Mouse (Mus musculus) testis, postnatal 10 days (tissue): ENCODE data around the gene Car2.

Source experiments
- DNase-seq: peaks from one replicate; pipeline ENCODE4 v3.0.0; 2021; ENCODE audit warnings: low spot score

The Car2 gene

GRCm38 (mm10) chr3:14878749-14879223, 7.3 kb upstream of the Car2 start:
- DNase-seq, result no peak

GRCm38 (mm10) chr3:14879293-14879692, 6.8 kb upstream of the Car2 start:
- DNase-seq, result no peak

- no peak for DNase-seq
Measured at GRCm38 (mm10) chr3:14880277-14880676, 5.8 kb upstream of the Car2 start.

DNA sequence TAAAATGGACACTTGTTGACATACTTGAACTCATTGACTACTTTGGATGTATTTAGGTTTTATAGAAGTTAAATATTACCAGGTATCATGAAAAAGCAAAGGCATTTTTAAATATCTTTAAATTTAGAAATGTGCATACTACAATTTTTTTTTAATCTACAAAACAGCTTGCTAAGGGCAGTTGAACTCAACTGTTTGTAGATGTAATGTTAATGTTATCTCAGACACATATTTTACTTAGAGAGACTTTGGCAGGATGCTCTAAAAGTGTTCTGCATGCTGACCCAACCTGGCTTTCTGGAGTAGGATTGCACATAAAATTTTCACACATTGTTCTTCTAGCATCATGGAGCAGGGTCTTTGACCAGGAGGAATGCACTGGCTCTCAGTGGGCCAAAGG, 4.1 kb upstream of the Car2 start:
- no peak for DNase-seq

- DNase-seq, result no peak
Measured at GRCm38 (mm10) chr3:14882756-14883155, 3.3 kb upstream of the Car2 start.

GRCm38 (mm10) chr3:14884826-14885225, 1.2 kb upstream of the Car2 start:
- no peak for DNase-seq

DNA sequence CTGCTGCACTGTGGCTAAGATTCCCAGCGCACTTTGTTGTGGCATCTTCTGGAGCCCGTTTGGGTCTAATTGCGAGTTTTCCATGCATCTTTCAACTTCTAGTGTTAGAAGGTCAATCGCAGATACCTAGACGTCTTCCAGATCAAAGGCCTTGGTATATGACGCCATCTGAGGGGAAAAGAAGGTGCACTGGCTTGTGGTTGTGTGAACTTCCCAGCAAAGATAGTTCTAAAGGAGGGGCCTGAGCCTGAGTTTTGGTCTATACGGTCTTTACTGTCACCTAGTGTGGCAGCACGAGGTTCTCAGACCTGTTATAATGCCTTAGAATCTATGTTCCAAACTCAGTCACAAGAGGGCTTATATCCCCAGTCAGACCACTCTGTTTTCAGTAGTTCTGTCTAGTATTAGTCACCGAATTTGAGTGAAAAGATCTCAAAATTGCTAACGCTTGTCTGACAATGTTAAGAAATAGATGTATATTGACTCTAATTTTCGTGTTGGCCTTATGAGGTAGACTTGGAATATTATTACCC, 1.1 kb downstream of the Car2 start:
- no peak for DNase-seq

DNA sequence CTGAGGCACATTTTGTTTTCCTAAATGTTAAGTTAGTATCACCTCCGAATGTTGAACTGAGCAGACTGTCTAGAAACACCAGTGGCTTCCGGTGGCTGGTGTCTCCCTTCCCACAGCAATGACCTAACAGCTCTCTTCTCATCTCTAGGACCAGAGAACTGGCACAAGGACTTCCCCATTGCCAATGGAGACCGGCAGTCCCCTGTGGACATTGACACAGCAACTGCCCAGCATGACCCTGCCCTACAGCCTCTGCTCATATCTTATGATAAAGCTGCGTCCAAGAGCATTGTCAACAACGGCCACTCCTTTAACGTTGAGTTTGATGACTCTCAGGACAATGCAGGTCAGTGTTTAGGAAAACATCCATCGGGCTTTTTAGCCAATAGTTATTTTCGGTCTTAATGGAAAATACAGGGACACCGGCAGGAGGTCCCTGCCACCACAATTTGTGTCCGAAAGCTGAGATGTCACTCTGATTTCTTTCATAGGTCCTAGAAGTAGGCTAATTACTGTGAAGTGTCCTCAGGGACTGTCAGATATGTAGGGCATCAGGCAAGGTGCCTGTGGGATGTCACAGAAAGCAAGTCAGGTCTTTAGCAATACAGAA, 1.7 kb downstream of the Car2 start:
- DNase-seq, result no peak

GRCm38 (mm10) chr3:14888549-14888948, 2.5 kb downstream of the Car2 start:
- no peak for DNase-seq

GRCm38 (mm10) chr3:14889085-14889484, 3.0 kb downstream of the Car2 start:
- DNase-seq, result no peak

GRCm38 (mm10) chr3:14889716-14890409, 3.8 kb downstream of the Car2 start:
- no peak for DNase-seq

GRCm38 (mm10) chr3:14892991-14893390, 6.9 kb downstream of the Car2 start:
- no peak for DNase-seq

DNA sequence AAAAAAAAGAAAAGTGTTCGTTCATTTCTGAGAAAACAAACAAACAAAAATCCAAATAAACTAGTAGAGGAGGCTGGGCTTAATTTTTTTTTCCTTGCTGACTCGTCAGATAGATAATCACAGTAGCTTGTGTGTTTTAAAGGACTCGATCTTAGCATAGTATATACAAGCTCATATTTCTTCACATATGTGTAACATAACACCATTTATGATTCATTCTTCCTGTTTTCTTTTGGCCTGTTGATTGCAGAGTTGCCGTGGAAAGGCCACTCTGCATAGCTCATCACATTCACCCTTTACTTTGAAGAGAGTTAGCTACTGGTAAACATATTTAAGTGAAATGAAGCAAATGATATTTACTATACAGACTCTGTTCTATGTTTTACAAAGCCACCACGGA, 7.6 kb downstream of the Car2 start:
- no peak for DNase-seq

- no peak for DNase-seq
Measured at GRCm38 (mm10) chr3:14895333-14895732, 9.3 kb downstream of the Car2 start.

DNA sequence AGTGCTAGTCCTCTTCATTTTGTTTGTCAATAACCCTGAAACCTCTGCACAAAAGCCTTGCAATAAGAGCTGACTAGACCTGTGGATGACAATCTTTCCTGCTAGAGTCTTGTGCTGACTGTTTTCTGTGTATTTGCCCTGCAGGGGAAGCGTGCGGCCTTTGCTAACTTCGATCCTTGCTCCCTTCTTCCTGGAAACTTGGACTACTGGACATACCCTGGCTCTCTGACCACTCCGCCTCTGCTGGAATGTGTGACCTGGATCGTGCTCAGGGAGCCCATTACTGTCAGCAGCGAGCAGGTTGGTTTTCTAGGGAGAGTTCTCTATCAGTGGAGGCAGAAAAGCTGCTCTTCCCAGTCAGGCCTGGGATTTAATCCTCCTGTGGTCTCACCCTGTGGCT, 11.7 kb downstream of the Car2 start:
- DNase-seq, result no peak

GRCm38 (mm10) chr3:14903380-14903779, 17.3 kb downstream of the Car2 start:
- no peak for DNase-seq

GRCm38 (mm10) chr3:14904165-14904564, 18.1 kb downstream of the Car2 start:
- no peak for DNase-seq

- DNase-seq, result no peak
Measured at GRCm38 (mm10) chr3:14907271-14907670, 21.2 kb downstream of the Car2 start.

DNA sequence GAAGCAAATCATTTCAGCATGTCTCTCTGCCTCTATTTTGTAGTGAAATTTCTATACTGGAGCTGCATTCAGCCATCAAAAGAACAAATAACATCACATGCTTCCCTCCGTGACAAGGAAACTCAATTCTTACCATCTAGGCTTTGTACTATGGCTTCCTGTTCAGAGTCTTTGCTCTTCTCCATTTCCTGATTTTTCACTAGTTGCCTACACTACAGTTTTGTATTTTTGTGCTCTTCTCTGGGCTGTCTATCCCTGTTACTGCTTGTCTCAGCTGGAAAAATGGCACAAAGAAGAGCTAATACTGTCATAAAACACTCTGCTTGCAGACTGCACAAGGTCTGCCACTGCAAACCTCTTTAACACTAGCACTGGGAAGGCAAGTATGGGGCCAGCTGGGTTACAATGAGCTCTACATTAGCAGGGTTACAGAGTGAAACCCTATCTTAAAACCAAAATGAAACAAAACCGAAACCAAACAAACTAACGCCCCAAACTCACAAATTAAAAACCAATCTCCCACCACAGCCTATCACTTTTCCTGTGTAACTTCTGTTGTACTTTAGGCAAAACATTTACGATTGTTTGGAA, 26.0 kb downstream of the Car2 start:
- DNase-seq, result no peak

DNA sequence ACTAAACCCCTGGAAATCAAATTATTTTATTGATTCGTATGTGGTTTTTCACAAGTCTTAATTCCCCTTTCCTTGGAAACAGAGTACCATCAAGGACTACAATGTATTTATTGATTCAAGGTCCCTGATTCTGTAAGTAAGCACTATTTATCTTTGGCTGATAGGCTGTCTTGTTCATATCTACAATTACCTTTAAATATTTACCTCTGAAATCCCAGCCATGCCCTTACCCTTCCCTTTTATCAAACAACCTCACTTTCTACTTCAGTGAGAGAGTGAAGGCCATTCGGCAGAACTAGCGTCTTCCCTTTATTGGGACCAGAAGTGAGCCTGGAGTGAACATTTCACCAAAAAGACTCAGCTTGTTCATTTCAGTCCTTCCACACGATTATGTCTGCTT, 27.7 kb downstream of the Car2 start:
- DNase-seq, result no peak

DNA sequence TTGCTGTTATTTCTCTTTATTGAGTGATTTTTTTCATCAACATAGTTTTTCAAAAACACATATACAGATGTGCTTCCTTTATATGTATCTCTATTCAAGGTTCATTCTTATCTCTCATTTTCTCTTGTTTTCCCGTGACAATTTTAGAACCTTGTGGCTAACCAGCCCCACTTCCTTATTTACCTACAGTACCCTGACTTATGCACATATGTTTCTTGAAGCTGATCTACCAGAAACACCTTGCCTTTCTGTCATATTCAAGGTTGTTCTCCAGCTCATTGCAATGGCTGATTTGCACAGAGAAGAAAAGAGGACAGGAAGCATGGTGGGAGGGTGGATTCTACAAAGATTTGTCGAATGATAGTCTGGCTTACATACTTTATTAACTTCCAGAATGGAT, 29.3 kb downstream of the Car2 start:
- no peak for DNase-seq

- DNase-seq, result no peak
Measured at GRCm38 (mm10) chr3:14917261-14917660, 31.2 kb downstream of the Car2 start.

- no peak for DNase-seq
Measured at GRCm38 (mm10) chr3:14944706-14945105, 58.6 kb downstream of the Car2 start.
